ENCODE assay signal across 9 mouse cellular contexts in genomic region chr7:128288923-128289544, GRCm38 (mm10). TPM values are rescaled to one million over a fixed set of nuclear protein-coding genes. Genes with fewer than 3 reads are reported as not detected.
A peak's percentile ranks its signal among the peaks of the same experiment; 100 is the strongest.
DNase-seq lines count a peak whose midpoint lies in the region; ATAC-seq and TF ChIP-seq lines count a peak whose summit lies in the region.
"Had no signal": no experiment of that assay in that cellular context is flagged by ENCODE, and none has a peak within 500 bp of the region (broad histone marks: within the 10 kb centered on the region; RNA-seq: fewer than 3 reads in every experiment).

No protein-coding gene starts in this region.

- peak overlapping the region; percentile 55; the same call in 1 of the 2 replicates for H3K27ac ChIP-seq in spleen, adult 2 months (ENCODE audit: insufficient read depth, low read length)
- peak overlapping the region; percentile 36 for H3K27ac ChIP-seq in intestine, postnatal 0 days (ENCODE audit: low read depth, low read length)

- peak; percentile 38; the same call in 1 of the 2 replicates for TF ChIP-seq CTCF in spleen, adult 2 months (IDR thresholded peaks at IDR 0.05; ENCODE audit: extremely low read depth, insufficient read depth, insufficient read length, insufficient replicate concordance)
- TF ChIP-seq CTCF in intestine, postnatal 0 days (IDR thresholded peaks at IDR 0.05; ENCODE audit: low read depth), result peak; percentile 69

- H3K9me3 ChIP-seq in intestine, postnatal 0 days (ENCODE audit: control insufficient read depth), result no peaks in the 10 kb centered on the region

- no peaks in the 10 kb centered on the region for H3K4me1 ChIP-seq in spleen, adult 2 months (ENCODE audit: control insufficient read depth, insufficient read depth, insufficient read length)
- H3K4me1 ChIP-seq in intestine, postnatal 0 days (replicated peaks; ENCODE audit: control insufficient read depth, insufficient read depth, low read length), result 0 out of 2 replicates have a peak, but pooled peaks cover 6% of the 10 kb centered on the region

- 63% methylated on average over 9 of the region's 9 CpGs for WGBS in spleen, adult 2 months
- WGBS in intestine, postnatal 0 days, result 20% methylated on average over 9 of the region's 9 CpGs

- peak; percentile 89 for ATAC-seq in intestine, postnatal 0 days

- peaks cover 3% of the 10 kb centered on the region; the same call in 1 of the 2 replicates for H3K36me3 ChIP-seq in spleen, adult 2 months (ENCODE audit: control insufficient read depth, insufficient read depth, low read length)
- H3K36me3 ChIP-seq in intestine, postnatal 0 days (ENCODE audit: control insufficient read depth, insufficient read depth), result peaks cover 54% of the 10 kb centered on the region

- H3K4me2 ChIP-seq in intestine, postnatal 0 days (replicated peaks; ENCODE audit: low read depth), result peak overlapping the region; percentile 2; the same call in 1 of the 2 replicates

- H3K9ac ChIP-seq in intestine, postnatal 0 days (ENCODE audit: low read depth, low read length), result 0 out of 2 replicates have a peak overlapping the region, but pooled peaks have one; percentile 17

- no peaks in the 10 kb centered on the region for H3K27me3 ChIP-seq in spleen, adult 2 months (ENCODE audit: control insufficient read depth, insufficient read depth, low read length)
- H3K27me3 ChIP-seq in intestine, postnatal 0 days (replicated peaks; ENCODE audit: control insufficient read depth, insufficient read depth, low read length), result no peaks in the 10 kb centered on the region

- H3K4me3 ChIP-seq in spleen, adult 2 months (ENCODE audit: extremely low read depth, insufficient read depth, insufficient read length), result no peak overlapping the region
- no peak overlapping the region for H3K4me3 ChIP-seq in intestine, postnatal 0 days (ENCODE audit: low read depth, low read length)

- no peak for TF ChIP-seq POLR2A in spleen, adult 2 months (IDR thresholded peaks at IDR 0.05; ENCODE audit: low read depth, low read length)

- DNase-seq in adrenal gland, postnatal 14 days, result peak; percentile 49
- no peak for DNase-seq in adrenal gland, adult 8-10 months
- DNase-seq in spleen, adult 2 months (ENCODE audit: low read depth in 1 of 2, low spot score in 2 of 2), result no peak
- DNase-seq in spleen, adult 18-20 months, result no peak
- peak; percentile 55 to 70 for DNase-seq in spleen, postnatal 36 days (ENCODE audit: low spot score in 2 of 2)
- DNase-seq in left cerebral cortex, adult 11 months (ENCODE audit: low spot score), result no peak
- DNase-seq in layer of hippocampus, adult 18-20 months (ENCODE audit: low spot score in 2 of 2), result no peak

RNA-seq across cellular contexts. Expression of gene BC017158, which starts 8.9 kb away (rescaled TPM):
- 25.9 and 26.3 TPM in 2 replicates for total RNA-seq in adrenal gland, postnatal 14 days (2021)
- total RNA-seq in adrenal gland, adult 8-10 months (2022), result 10 to 100 TPM; 33.0 to 64.0 (median 46.6) TPM
- polyA plus RNA-seq in spleen, adult 2 months (2012; rRNA removed), result 32.6 and 41.0 TPM in 2 replicates
- polyA plus RNA-seq in intestine, postnatal 0 days (2015; fragmentation: Nextera tagmentation; extraction: Ambion mirVana), result 32.6 and 34.7 TPM in 2 replicates
- total RNA-seq in layer of hippocampus, adult 18-20 months (2021), result 10 to 100 TPM; 24.0 to 25.9 TPM

RNA-seq across cellular contexts. Expression of gene Slc5a2, which starts 23.6 kb away (rescaled TPM):
- total RNA-seq in adrenal gland, postnatal 14 days (2021), result not detected in 2 replicates
- total RNA-seq in adrenal gland, adult 8-10 months (2022), result not detected
- 0.15 and 0.53 TPM in 2 replicates for polyA plus RNA-seq in spleen, adult 2 months (2012; rRNA removed)
- polyA plus RNA-seq in intestine, postnatal 0 days (2015; fragmentation: Nextera tagmentation; extraction: Ambion mirVana), result not detected in 2 replicates
- total RNA-seq in layer of hippocampus, adult 18-20 months (2021), result not detected
- total RNA-seq: neutrophil, adult 5-6 weeks had no signal

RNA-seq across cellular contexts. Expression of gene Tgfb1i1, which starts 42.4 kb away (rescaled TPM):
- 30.0 and 32.3 TPM in 2 replicates for total RNA-seq in adrenal gland, postnatal 14 days (2021)
- 10 to 100 TPM; 17.0 to 24.2 (median 20.5) TPM for total RNA-seq in adrenal gland, adult 8-10 months (2022)
- polyA plus RNA-seq in spleen, adult 2 months (2012; rRNA removed), result 33.8 and 40.4 TPM in 2 replicates
- 111 and 113 TPM in 2 replicates for polyA plus RNA-seq in intestine, postnatal 0 days (2015; fragmentation: Nextera tagmentation; extraction: Ambion mirVana)
- 10 to 100 TPM in 1 of 2 experiments, 1 to 10 TPM in 1; 9.2 to 12.0 TPM for total RNA-seq in layer of hippocampus, adult 18-20 months (2021)

RNA-seq across cellular contexts. Expression of gene 9130023H24Rik, which starts 51.2 kb away (rescaled TPM):
- total RNA-seq in adrenal gland, postnatal 14 days (2021), result 6.9 and 7.2 TPM in 2 replicates
- 10 to 100 TPM in 2 of 4 experiments, 1 to 10 TPM in 2; 8.8 to 11.7 (median 9.9) TPM for total RNA-seq in adrenal gland, adult 8-10 months (2022)
- 1.1 and 1.4 TPM in 2 replicates for polyA plus RNA-seq in spleen, adult 2 months (2012; rRNA removed)
- polyA plus RNA-seq in intestine, postnatal 0 days (2015; fragmentation: Nextera tagmentation; extraction: Ambion mirVana), result 3.6 and 4.2 TPM in 2 replicates
- 1 to 10 TPM; 3.3 TPM for total RNA-seq in layer of hippocampus, adult 18-20 months (2021)

RNA-seq across cellular contexts. Expression of gene Armc5, which starts 51.9 kb away (rescaled TPM):
- total RNA-seq in adrenal gland, postnatal 14 days (2021), result 16.2 and 18.7 TPM in 2 replicates
- total RNA-seq in adrenal gland, adult 8-10 months (2022), result 10 to 100 TPM; 23.2 to 30.2 (median 24.4) TPM
- 32.9 and 47.1 TPM in 2 replicates for polyA plus RNA-seq in spleen, adult 2 months (2012; rRNA removed)
- 12.1 and 14.0 TPM in 2 replicates for polyA plus RNA-seq in intestine, postnatal 0 days (2015; fragmentation: Nextera tagmentation; extraction: Ambion mirVana)
- 10 to 100 TPM; 11.5 to 12.6 TPM for total RNA-seq in layer of hippocampus, adult 18-20 months (2021)

Comparison
In these comparisons a context has a peak if more than half of its experiments do, and no peak if none do; other contexts are left out.
1. DNase-seq: peak in adrenal gland, postnatal 14 days (single experiment) and spleen, postnatal 36 days (2 of 2); none in adrenal gland, adult 8-10 months (single experiment), spleen, adult 2 months (0 of 2), spleen, adult 18-20 months (0 of 2), left cerebral cortex, adult 11 months (single experiment) and layer of hippocampus, adult 18-20 months (0 of 2).